Mouse (Mus musculus) forebrain, embryonic 10.5 days (tissue): ENCODE measurements around the gene Pgm2l1. TPM values are rescaled to one million over a fixed set of nuclear protein-coding genes. Genes with fewer than 3 reads are reported as not detected.
A peak's percentile ranks its signal among the peaks of the same experiment; 100 is the strongest.

Experiments
- DNase-seq: peaks from one replicate; pipeline ENCODE4 v3.0.0-alpha.2; 2017; ENCODE audit warnings: low spot score; ENCODE audit errors: extremely low spot score
- H3K27ac ChIP-seq: fragments of 300-500 bp; sonication (generic); 2 replicates; pipeline ENCODE4 v1.5.1; 2016; ENCODE audit warnings: mild to moderate bottlenecking
- H3K27me3 ChIP-seq: fragments of 300-500 bp; sonication (generic); 2 replicates; pipeline ENCODE4 v1.6.1; 2016; ENCODE audit warnings: mild to moderate bottlenecking; ENCODE audit not compliant: poor library complexity, severe bottlenecking
- H3K36me3 ChIP-seq: fragments of 300-500 bp; sonication (generic); replicated peaks from 2 replicates; pipeline ENCODE4 v1.6.1; 2016; ENCODE audit warnings: mild to moderate bottlenecking, moderate library complexity
- H3K4me1 ChIP-seq: fragments of 300-500 bp; sonication (generic); 2 replicates; pipeline ENCODE4 v1.6.1; 2016
- H3K4me3 ChIP-seq: fragments of 300-500 bp; sonication (generic); 2 replicates; pipeline ENCODE4 v1.5.1; 2016; ENCODE audit warnings: mild to moderate bottlenecking, moderate library complexity
- H3K9me3 ChIP-seq: fragments of 300-500 bp; sonication (generic); 2 replicates; pipeline ENCODE4 v1.6.1; 2016; ENCODE audit warnings: mild to moderate bottlenecking, moderate library complexity
- WGBS: fragments of 180-500 bp; shearing (Covaris S2); methylation state at CpG from one replicate; pipeline ENCODE4 v1.1.7; 2016; 5-methylcytosine and 5-hydroxymethylcytosine counted together
- polyA plus RNA-seq: library from polyadenylated mRNA; unstranded; fragments of >200 nt; fragmentation: Nextera tagmentation; extraction: Ambion mirVana; gene quantifications from 2 replicates; pipeline ENCODE4 v1.2.1, GENCODE M21; 2016

The Pgm2l1 gene
- polyA plus RNA-seq, 1 experiment from 2014 or later: 3.7 TPM

- peaks cover 29% of the 10 kb centered on the region for H3K4me1 ChIP-seq
- no peaks in the 10 kb centered on the region for H3K9me3 ChIP-seq
- no peak overlapping the region for H3K27ac ChIP-seq
- no peaks in the 10 kb centered on the region for H3K27me3 ChIP-seq
- 87% methylated on average over 1 of the region's 1 CpGs for WGBS
- no peak overlapping the region for H3K4me3 ChIP-seq
- H3K36me3 ChIP-seq: no peaks in the 10 kb centered on the region
- no peak for DNase-seq
Observed at GRCm38 (mm10) chr7:100309216-100309615, 82.0 kb downstream of the Pgm2l1 start.

- Histone ChIP-seq H3K4me1 (peaks cover 29% of the 10 kb centered on the region), H3K4me3 (no peak overlapping the region), H3K9me3 (no peaks in the 10 kb centered on the region), H3K27ac (peak overlapping the region; percentile 63), H3K36me3 (no peaks in the 10 kb centered on the region), H3K27me3 (no peaks in the 10 kb centered on the region)
- WGBS: 58% methylated on average over 6 of the region's 6 CpGs
- no peak for DNase-seq
Observed at GRCm38 (mm10) chr7:100309679-100310078, 82.5 kb downstream of the Pgm2l1 start.

GRCm38 (mm10) chr7:100310290-100310689 is 83.1 kb downstream of the Pgm2l1 start:
- WGBS: 89% methylated on average over 12 of the region's 12 CpGs
- Histone ChIP-seq H3K36me3 (no peaks in the 10 kb centered on the region), H3K4me3 (no peak overlapping the region), H3K27me3 (no peaks in the 10 kb centered on the region), H3K9me3 (no peaks in the 10 kb centered on the region), H3K27ac (no peak overlapping the region), H3K4me1 (peaks cover 29% of the 10 kb centered on the region)
- DNase-seq: no peak

- Histone ChIP-seq H3K4me1 (peaks cover 23% of the 10 kb centered on the region), H3K4me3 (no peak overlapping the region), H3K27me3 (no peaks in the 10 kb centered on the region), H3K9me3 (no peaks in the 10 kb centered on the region), H3K27ac (no peak overlapping the region), H3K36me3 (no peaks in the 10 kb centered on the region)
- no peak for DNase-seq
- 85% methylated on average over 4 of the region's 4 CpGs for WGBS
Observed at GRCm38 (mm10) chr7:100312716-100313115, 85.5 kb downstream of the Pgm2l1 start.

- no peaks in the 10 kb centered on the region for H3K27me3 ChIP-seq
- no peaks in the 10 kb centered on the region for H3K36me3 ChIP-seq
- H3K27ac ChIP-seq: no peak overlapping the region
- H3K4me1 ChIP-seq: no peaks in the 10 kb centered on the region
- WGBS: 90% methylated on average over 8 of the region's 8 CpGs
- no peak for DNase-seq
- no peak overlapping the region for H3K4me3 ChIP-seq
- no peaks in the 10 kb centered on the region for H3K9me3 ChIP-seq
Observed at GRCm38 (mm10) chr7:100316924-100317323, 89.7 kb downstream of the Pgm2l1 start.

- no peak for DNase-seq
- no peaks in the 10 kb centered on the region for H3K9me3 ChIP-seq
- H3K27me3 ChIP-seq: no peaks in the 10 kb centered on the region
- no peak overlapping the region for H3K4me3 ChIP-seq
- 96% methylated on average over 5 of the region's 5 CpGs for WGBS
- H3K4me1 ChIP-seq: no peaks in the 10 kb centered on the region
- H3K27ac ChIP-seq: no peak overlapping the region
- no peaks in the 10 kb centered on the region for H3K36me3 ChIP-seq
Observed at GRCm38 (mm10) chr7:100317534-100317933, 90.3 kb downstream of the Pgm2l1 start.

GRCm38 (mm10) chr7:100323721-100324120 is 96.5 kb downstream of the Pgm2l1 start:
- no peak for DNase-seq
- Histone ChIP-seq H3K9me3 (no peaks in the 10 kb centered on the region), H3K27me3 (no peaks in the 10 kb centered on the region), H3K27ac (no peak overlapping the region), H3K4me3 (no peak overlapping the region), H3K36me3 (peaks cover 49% of the 10 kb centered on the region), H3K4me1 (no peaks in the 10 kb centered on the region)
- 97% methylated on average over 3 of the region's 3 CpGs for WGBS

- Histone ChIP-seq H3K36me3 (peaks cover 64% of the 10 kb centered on the region), H3K27me3 (no peaks in the 10 kb centered on the region), H3K9me3 (no peaks in the 10 kb centered on the region), H3K4me1 (no peaks in the 10 kb centered on the region), H3K4me3 (no peak overlapping the region), H3K27ac (no peak overlapping the region)
- no peak for DNase-seq
- 85% methylated on average over 6 of the region's 6 CpGs for WGBS
Observed at GRCm38 (mm10) chr7:100325482-100325881, 98.3 kb downstream of the Pgm2l1 start.

- peaks cover 85% of the 10 kb centered on the region for H3K36me3 ChIP-seq
- 94% methylated on average over 7 of the region's 7 CpGs for WGBS
Observed at GRCm38 (mm10) chr7:100327514-100327913, 100.3 kb downstream of the Pgm2l1 start.

More at GRCm38 (mm10) chr7:100327514-100327913, 100.3 kb downstream of the Pgm2l1 start:
- Histone ChIP-seq H3K9me3 (no peaks in the 10 kb centered on the region), H3K4me1 (no peaks in the 10 kb centered on the region), H3K4me3 (no peak overlapping the region), H3K27me3 (no peaks in the 10 kb centered on the region), H3K27ac (no peak overlapping the region)
- DNase-seq: no peak

Other genes with a start within 250 kb of the Pgm2l1 start
- gene Rnf169, start 246.9 kb upstream of the Pgm2l1 start, polyA plus RNA-seq: 4.1 and 4.2 TPM in 2 replicates
- 0.41 and 0.48 TPM in 2 replicates for gene Chrdl2, start 221.2 kb upstream of the Pgm2l1 start, polyA plus RNA-seq
- gene Pold3, start 105.8 kb upstream of the Pgm2l1 start, polyA plus RNA-seq: 139 and 140 TPM in 2 replicates
- 22.7 and 24.7 TPM in 2 replicates for gene Lipt2, start 68.1 kb upstream of the Pgm2l1 start, polyA plus RNA-seq
- 6.5 and 10.0 TPM in 2 replicates for gene Kcne3, start 50.9 kb upstream of the Pgm2l1 start, polyA plus RNA-seq
- gene P4ha3, start 58.1 kb downstream of the Pgm2l1 start, polyA plus RNA-seq: 0.27 and 0.81 TPM in 2 replicates
- 38.9 and 39.4 TPM in 2 replicates for gene C2cd3, start 144.8 kb downstream of the Pgm2l1 start, polyA plus RNA-seq
- 80.2 and 84.3 TPM in 2 replicates for gene Ppme1, start 144.9 kb downstream of the Pgm2l1 start, polyA plus RNA-seq
- not detected in 2 replicates for gene Ucp3, start 245.6 kb downstream of the Pgm2l1 start, polyA plus RNA-seq